Mouse (Mus musculus) MEL (cell line): ENCODE results near the gene 4933414I15Rik. TPM values are rescaled to one million over a fixed set of nuclear protein-coding genes. Genes with fewer than 3 reads are reported as not detected.

Experiments used
- DNase-seq: peaks from one replicate; pipeline ENCODE4 v3.0.0; 2011; ENCODE audit warnings: low read depth, low spot score
- H3K27ac ChIP-seq: 2 replicates; pipeline ENCODE4 v1.5.1; 2012; ENCODE audit warnings: low read depth, mild to moderate bottlenecking, control low read depth, low read length, moderate library complexity; ENCODE audit not compliant: control insufficient read depth
- H3K27me3 ChIP-seq, 2 experiments: fragments of 150-350 bp in 1 of 2; sonication (generic) in 1 of 2; 2 replicates each; pipeline ENCODE4 v1.6.1; 2012; ENCODE audit warnings: low read length in 2 of 2, mild to moderate bottlenecking in 2 of 2, improper control_type of control experiment in 1 of 2, moderate library complexity in 1 of 2; ENCODE audit not compliant: insufficient read depth in 2 of 2, control insufficient read depth in 1 of 2
- H3K36me3 ChIP-seq, 2 experiments: 2 replicates each; pipeline ENCODE4 v1.6.1; 2012 to 2014; ENCODE audit warnings: low read length in 2 of 2, improper control_type of control experiment in 1 of 2, inconsistent platforms in 1 of 2, mild to moderate bottlenecking in 1 of 2; ENCODE audit not compliant: insufficient read depth in 2 of 2, control insufficient read depth in 1 of 2
- H3K4me1 ChIP-seq, 2 experiments: fragments of 150-350 bp in 1 of 2; sonication (generic) in 1 of 2; 2 replicates each; pipeline ENCODE4 v1.6.1; 2012; ENCODE audit warnings: low read length in 2 of 2, improper control_type of control experiment in 1 of 2, mild to moderate bottlenecking in 1 of 2; ENCODE audit not compliant: insufficient read depth in 2 of 2, control insufficient read depth in 1 of 2
- H3K4me3 ChIP-seq, 2 experiments: fragments of 150-350 bp in 1 of 2; sonication (generic) in 1 of 2; 2 replicates each; pipeline ENCODE4 v1.5.1; 2012; ENCODE audit warnings: low read depth in 2 of 2, low read length in 2 of 2, mild to moderate bottlenecking in 2 of 2, moderate library complexity in 2 of 2, control low read depth in 1 of 2, improper control_type of control experiment in 1 of 2; ENCODE audit not compliant: control insufficient read depth in 1 of 2, insufficient read depth in 1 of 2
- H3K79me2 ChIP-seq: 2 replicates; pipeline ENCODE4 v1.6.1; 2012; ENCODE audit warnings: mild to moderate bottlenecking, low read length, moderate library complexity; ENCODE audit not compliant: control insufficient read depth, poor library complexity, insufficient read depth
- H3K9ac ChIP-seq: 2 replicates; pipeline ENCODE4 v1.6.1; 2012; ENCODE audit warnings: low read depth, mild to moderate bottlenecking, control low read depth, low read length, moderate library complexity; ENCODE audit not compliant: control insufficient read depth, poor library complexity, severe bottlenecking
- H3K9me3 ChIP-seq: fragments of 150-350 bp; sonication (generic); replicated peaks from 2 replicates; pipeline ENCODE4 v1.6.1; 2012; ENCODE audit warnings: mild to moderate bottlenecking, low read length, improper control_type of control experiment, moderate library complexity; ENCODE audit not compliant: insufficient read depth
- CHD1 ChIP-seq: IDR thresholded peaks from 2 replicates; pipeline ENCODE4 v1.6.1; 2012; ENCODE audit warnings: low read depth, mild to moderate bottlenecking, inconsistent platforms, low read length, improper control_type of control experiment
- ELF1 ChIP-seq: IDR thresholded peaks from 2 replicates; pipeline ENCODE4 v1.6.1; 2014; ENCODE audit warnings: low read depth, mild to moderate bottlenecking, inconsistent platforms, low read length, improper control_type of control experiment, moderate library complexity
- EP300 ChIP-seq, 2 experiments: IDR thresholded peaks; 2 replicates each; pipeline ENCODE4 v1.6.1; 2011; ENCODE audit warnings: improper control_type of control experiment in 2 of 2, low read length in 2 of 2, low read depth in 1 of 2, mild to moderate bottlenecking in 1 of 2
- ETS1 ChIP-seq: IDR thresholded peaks from 2 replicates; pipeline ENCODE4 v1.6.1; 2012; ENCODE audit warnings: low read depth, mild to moderate bottlenecking, inconsistent platforms, low read length, improper control_type of control experiment, moderate library complexity
- GATA1 ChIP-seq: IDR thresholded peaks from 2 replicates; pipeline ENCODE4 v1.6.1; 2011; ENCODE audit warnings: low read depth, low read length, improper control_type of control experiment
- HCFC1 ChIP-seq: IDR thresholded peaks from 2 replicates; pipeline ENCODE4 v1.6.1; 2012; ENCODE audit warnings: low read depth, mild to moderate bottlenecking, inconsistent platforms, low read length, improper control_type of control experiment, moderate library complexity
- JUND ChIP-seq: IDR thresholded peaks from 2 replicates; pipeline ENCODE4 v1.6.1; 2011; ENCODE audit warnings: low read depth, mild to moderate bottlenecking, improper control_type of control experiment, low read length
- KAT2A ChIP-seq: conservative IDR thresholded peaks from 2 replicates; pipeline ENCODE4 v1.6.1; 2012; ENCODE audit warnings: low read depth, low read length, improper control_type of control experiment, inconsistent platforms
- MXI1 ChIP-seq: IDR thresholded peaks from 2 replicates; pipeline ENCODE4 v1.6.1; 2011; ENCODE audit warnings: mild to moderate bottlenecking, low read depth, low read length, improper control_type of control experiment
- MYC ChIP-seq: IDR thresholded peaks from 2 replicates; pipeline ENCODE4 v1.6.1; 2011; ENCODE audit warnings: low read depth, mild to moderate bottlenecking, low read length, improper control_type of control experiment, moderate library complexity
- NRF1 ChIP-seq: IDR thresholded peaks from 2 replicates; pipeline ENCODE4 v1.6.1; 2014; ENCODE audit warnings: low read depth, mild to moderate bottlenecking, inconsistent platforms, low read length, improper control_type of control experiment, moderate library complexity; ENCODE audit not compliant: poor library complexity, insufficient read depth, severe bottlenecking
- POLR2AphosphoS2 ChIP-seq: IDR thresholded peaks from 2 replicates; pipeline ENCODE4 v1.6.1; 2011; ENCODE audit warnings: low read length, improper control_type of control experiment
- RAD21 ChIP-seq: IDR thresholded peaks from 2 replicates; pipeline ENCODE4 v1.6.1; 2011; ENCODE audit warnings: mild to moderate bottlenecking, low read depth, low read length, improper control_type of control experiment
- SMC3 ChIP-seq: IDR thresholded peaks from 2 replicates; pipeline ENCODE4 v1.6.1; 2011; ENCODE audit warnings: low read depth, low read length, improper control_type of control experiment
- TAL1 ChIP-seq: IDR thresholded peaks from 2 replicates; pipeline ENCODE4 v1.6.1; 2012; ENCODE audit warnings: mild to moderate bottlenecking, inconsistent platforms, low read length, moderate library complexity, mixed read lengths
- ZKSCAN1 ChIP-seq: IDR thresholded peaks from 2 replicates; pipeline ENCODE4 v1.6.1; 2012; ENCODE audit warnings: low read depth, mild to moderate bottlenecking, inconsistent platforms, low read length, improper control_type of control experiment, moderate library complexity
- ZMIZ1 ChIP-seq: IDR thresholded peaks from 2 replicates; pipeline ENCODE4 v1.6.1; 2012; ENCODE audit warnings: low read depth, mild to moderate bottlenecking, inconsistent platforms, low read length, improper control_type of control experiment, moderate library complexity
- polyA plus RNA-seq, 2 experiments: library from polyadenylated mRNA; stranded (reverse) in 1 of 2; unstranded in 1 of 2; fragments of >175 nt in 1 of 2; fragments of >200 nt in 1 of 2; gene quantifications; 2 replicates each; pipeline versions ENCODE4 v1.2.1 to v1.2.4; 2012; ENCODE audit warnings: low replicate concordance in 2 of 2, low read depth in 1 of 2; ENCODE audit not compliant: insufficient read length in 2 of 2, insufficient read depth in 1 of 2, missing spikeins in 1 of 2
- total RNA-seq: library from RNA; depleted of rRNA; stranded (reverse); fragments of 300-350 nt; gene quantifications from 2 replicates; pipeline ENCODE4 v1.2.3, GENCODE M21; 2012

4933414I15Rik gene
- total and polyA plus RNA-seq, 3 experiments, result not detected

DNA sequence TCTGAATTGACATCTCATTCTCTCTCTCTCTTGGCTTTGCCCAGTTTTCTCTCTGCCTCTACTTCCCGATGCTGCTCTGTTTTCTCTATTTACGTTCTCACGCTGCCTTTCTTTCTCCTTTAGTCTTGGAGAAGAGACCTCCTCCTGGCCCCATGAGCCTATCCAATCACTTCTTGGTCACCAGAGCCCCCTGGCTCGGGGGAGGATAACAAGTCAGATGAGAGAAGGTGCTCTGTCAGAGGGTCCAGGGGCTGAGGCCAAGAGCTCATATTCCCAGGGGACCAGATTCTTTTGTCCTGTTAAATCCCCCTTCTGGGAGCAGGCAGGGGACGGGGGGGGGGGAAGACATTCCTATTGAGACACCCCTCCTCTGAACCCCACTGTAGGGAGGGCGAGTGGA, 10.1 kb upstream of the 4933414I15Rik start, which contains the start of gene Prop1:
Gene Prop1, minus strand, starts transcription at position 101 of the 400 bp plus-strand sequence.
- H3K9me3 ChIP-seq, result no peaks in the 10 kb centered on the region
- no peak within 1 kb of the TSS for H3K9ac ChIP-seq
- DNase-seq, result no peak
- no peak within 1 kb of the TSS for H3K27ac ChIP-seq
- no peak within 1 kb of the TSS for H3K4me3 ChIP-seq
- H3K79me2 ChIP-seq, result no peaks in the 10 kb centered on the region
- H3K27me3 ChIP-seq, result no peaks in the 10 kb centered on the region
- H3K36me3 ChIP-seq, result no peaks in the 10 kb centered on the region
- no peak for TF ChIP-seq MXI1
- TF ChIP-seq HCFC1, result no peak
- no peak for TF ChIP-seq MYC
- TF ChIP-seq EP300 (IDR thresholded peaks at IDR 0.05; ENCODE audit: low read depth in 1 of 2, low read length in 2 of 2), result no peak
- TF ChIP-seq KAT2A, result no peak
- no peak for TF ChIP-seq NRF1
- TF ChIP-seq SMC3, result no peak
- no peak for TF ChIP-seq ETS1
- TF ChIP-seq POLR2AphosphoS2, result no peak
- TF ChIP-seq ZKSCAN1, result no peak
- no peak for TF ChIP-seq TAL1
- TF ChIP-seq GATA1, result no peak
- H3K4me1 ChIP-seq, result no peaks in the 10 kb centered on the region

DNA sequence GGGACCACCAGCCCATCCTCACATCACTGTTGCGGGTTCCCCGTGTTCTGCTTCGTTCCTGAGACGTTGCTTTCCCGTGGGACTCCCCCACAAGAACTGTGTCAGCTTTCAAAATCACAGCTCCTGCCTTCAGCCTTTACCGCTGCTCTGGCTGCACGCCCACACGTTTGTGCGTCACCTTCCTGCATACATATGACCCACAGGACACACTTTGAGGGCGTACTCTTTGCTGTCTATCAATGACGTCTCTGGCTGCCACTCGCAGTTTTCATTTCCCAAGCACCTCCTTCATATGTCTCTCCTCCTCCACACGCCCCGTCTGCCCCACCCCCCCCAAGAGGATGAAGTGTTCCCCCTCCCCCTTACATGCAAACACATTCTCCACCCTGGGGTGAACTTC, 8.7 kb upstream of the 4933414I15Rik start:
- Histone ChIP-seq H3K27ac (no peak overlapping the region), H3K36me3 (no peaks in the 10 kb centered on the region), H3K4me3 (no peak overlapping the region), H3K9ac (no peak overlapping the region), H3K27me3 (no peaks in the 10 kb centered on the region), H3K4me1 (no peaks in the 10 kb centered on the region), H3K9me3 (no peaks in the 10 kb centered on the region), H3K79me2 (no peaks in the 10 kb centered on the region)
- no peak for DNase-seq
- no peak for TF ChIP-seq GATA1

DNA sequence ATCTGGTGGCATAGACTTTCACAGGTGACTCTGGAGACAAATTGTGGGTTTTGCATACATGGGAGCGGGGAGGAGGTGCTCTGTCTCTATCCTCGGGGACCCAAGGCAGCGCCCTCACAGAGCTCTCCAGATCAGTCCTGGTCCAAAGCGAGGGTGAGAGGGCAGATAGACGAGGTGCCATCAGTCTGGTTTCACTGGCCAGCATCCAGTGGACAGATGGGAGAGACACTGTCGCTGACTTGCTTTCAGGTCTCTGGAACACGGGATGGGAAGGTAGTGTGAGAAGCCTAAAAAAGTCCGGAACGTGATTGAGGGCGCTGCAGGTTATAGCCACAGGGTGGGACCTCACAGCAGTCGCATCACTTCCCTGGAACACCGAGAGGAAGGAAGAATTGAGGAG, 1.2 kb downstream of the 4933414I15Rik start:
- Histone ChIP-seq H3K9ac (no peak overlapping the region), H3K27ac (no peak overlapping the region), H3K27me3 (no peaks in the 10 kb centered on the region), H3K4me1 (no peaks in the 10 kb centered on the region), H3K4me3 (no peak overlapping the region), H3K9me3 (no peaks in the 10 kb centered on the region), H3K36me3 (no peaks in the 10 kb centered on the region)
- TF ChIP-seq CHD1 (no peak), HCFC1 (no peak), JUND (no peak), ETS1 (no peak), ZMIZ1 (no peak), MXI1 (no peak), MYC (no peak), ELF1 (no peak), EP300 (IDR thresholded peaks at IDR 0.05; ENCODE audit: low read depth in 1 of 2, low read length in 2 of 2) (no peak), RAD21 (no peak), NRF1 (no peak)
- TF ChIP-seq, all 39 proteins: peak for 0
- H3K79me2 ChIP-seq, result no peaks in the 10 kb centered on the region
- no peak for DNase-seq
